Mouse (Mus musculus) stomach, postnatal 0 days (tissue): ENCODE results near the gene Sept1.

Experiments used
- CTCF ChIP-seq: IDR thresholded peaks from 2 replicates; pipeline ENCODE4 v1.5.1; 2016; ENCODE audit warnings: antibody characterized with exemption, low read depth, mild to moderate bottlenecking, moderate library complexity
- EP300 ChIP-seq: optimal IDR thresholded peaks from 2 replicates; pipeline ENCODE3; 2016; ENCODE audit warnings: antibody characterized with exemption

DNA sequence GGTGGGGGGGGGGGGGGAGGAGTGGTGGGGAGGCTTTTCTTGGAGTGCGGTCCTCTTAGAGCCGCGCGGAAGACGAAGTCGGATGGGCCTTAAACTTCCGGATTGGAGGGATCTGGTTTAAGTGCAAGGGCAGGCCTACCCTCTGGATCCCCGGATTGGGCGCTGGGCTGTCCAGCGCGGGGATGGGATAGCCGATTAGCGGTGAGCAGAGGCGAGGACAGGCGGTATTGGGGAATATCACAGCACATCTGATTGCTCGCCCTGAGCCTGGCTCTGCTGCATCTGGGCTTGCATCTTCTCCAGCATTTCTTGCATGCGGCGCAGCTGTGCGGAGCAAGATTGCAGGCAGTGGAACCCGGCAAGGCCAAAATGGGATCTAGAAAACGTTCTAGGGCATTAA lies 18.4 kb downstream of the Sept1 start:
- TF ChIP-seq EP300, result no peak
- no peak for TF ChIP-seq CTCF
